ENCODE assay signal across 8 mouse cellular contexts in the genomic region with DNA sequence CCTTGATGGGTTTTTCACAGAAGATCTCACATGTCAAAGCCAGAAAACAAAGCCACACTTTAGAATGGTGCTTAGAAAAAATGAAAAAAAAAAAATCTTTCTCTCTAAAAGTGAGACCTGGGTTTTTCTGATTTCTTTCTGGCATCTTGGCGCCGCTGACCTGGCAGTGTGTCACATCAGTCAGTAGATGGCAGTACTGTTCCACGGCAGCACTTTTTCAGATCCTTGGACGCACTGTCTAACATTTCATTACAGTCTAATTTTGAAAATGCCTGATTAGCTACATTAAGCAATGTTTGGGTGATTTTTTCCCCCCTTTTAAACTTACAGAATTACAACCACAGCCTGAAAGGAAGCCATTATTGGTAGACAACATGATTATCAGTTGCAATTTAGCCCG.
DNase-seq lines count a peak whose midpoint lies in the region; ATAC-seq and TF ChIP-seq lines count a peak whose summit lies in the region.
"Had no signal": no experiment of that assay in that cellular context is flagged by ENCODE, and none has a peak within 500 bp of the region (broad histone marks: within the 10 kb centered on the region; RNA-seq: fewer than 3 reads in every experiment).

No protein-coding gene starts in this region.

- H3K27ac ChIP-seq in hindbrain, embryonic 15.5 days (replicated peaks): no peak overlapping the region
- H3K27ac ChIP-seq in limb, embryonic 14.5 days (replicated peaks; ENCODE audit: low read depth, low read length): no peak overlapping the region
- H3K27ac ChIP-seq: heart, embryonic 13.5 days had no signal

- peak; percentile 80 for DNase-seq in 3T3-L1 (ENCODE audit: low read depth, low spot score)
- peak; percentile 62 for DNase-seq in A20 (ENCODE audit: low read depth, low spot score)
- DNase-seq in adrenal gland, postnatal 36 days: peak; percentile 66 to 71
- DNase-seq in limb, embryonic 14.5 days (ENCODE audit: low spot score): peak; percentile 78
- DNase-seq in ovary, postnatal 14 days (ENCODE audit: low spot score): peak; percentile 43

- no peaks in the 10 kb centered on the region for H3K27me3 ChIP-seq in hindbrain, embryonic 15.5 days
- no peaks in the 10 kb centered on the region; the same call in none of the 2 replicates for H3K27me3 ChIP-seq in limb, embryonic 14.5 days (ENCODE audit: control insufficient read depth, insufficient read depth, low read length)
- H3K27me3 ChIP-seq: heart, embryonic 13.5 days had no signal

- no peak overlapping the region for H3K9ac ChIP-seq in hindbrain, embryonic 15.5 days
- H3K9ac ChIP-seq in limb, embryonic 14.5 days (ENCODE audit: low read depth, low read length, severe bottlenecking): no peak overlapping the region
- H3K9ac ChIP-seq: heart, embryonic 13.5 days had no signal

- no peak for TF ChIP-seq POLR2A in limb, embryonic 14.5 days (IDR thresholded peaks at IDR 0.05; ENCODE audit: borderline replicate concordance, extremely low read depth, insufficient read depth, insufficient read length)

- ATAC-seq in erythroblast, adult 5-6 weeks (replicated peaks; ENCODE audit: low FRiP score, poor library complexity, severe bottlenecking): 0 out of 2 replicates have a peak, but pooled peaks have one; percentile 69
- peak; percentile 60; the same call in 1 of the 2 replicates for ATAC-seq in hindbrain, embryonic 15.5 days (ENCODE audit: low FRiP score, low read depth)
- ATAC-seq in limb, embryonic 14.5 days (ENCODE audit: low FRiP score, low read depth): 0 out of 2 replicates have a peak, but pooled peaks have one; percentile 27

- H3K36me3 ChIP-seq in hindbrain, embryonic 15.5 days: no peaks in the 10 kb centered on the region
- H3K36me3 ChIP-seq in limb, embryonic 14.5 days (ENCODE audit: control insufficient read depth, insufficient read depth, low read length): no peaks in the 10 kb centered on the region
- H3K36me3 ChIP-seq: heart, embryonic 13.5 days had no signal

- H3K4me2 ChIP-seq in hindbrain, embryonic 15.5 days: no peak overlapping the region
- H3K4me2 ChIP-seq in limb, embryonic 14.5 days (replicated peaks; ENCODE audit: low read depth, low read length, severe bottlenecking): no peak overlapping the region
- H3K4me2 ChIP-seq: heart, embryonic 13.5 days had no signal

- no peak overlapping the region for H3K4me3 ChIP-seq in hindbrain, embryonic 15.5 days
- H3K4me3 ChIP-seq in limb, embryonic 14.5 days (replicated peaks; ENCODE audit: low read length): no peak overlapping the region
- H3K4me3 ChIP-seq: heart, embryonic 13.5 days had no signal

- WGBS in hindbrain, embryonic 15.5 days: 10% methylated on average over 5 of the region's 5 CpGs
- 17% methylated on average over 5 of the region's 5 CpGs for WGBS in limb, embryonic 14.5 days

- H3K9me3 ChIP-seq in hindbrain, embryonic 15.5 days: no peaks in the 10 kb centered on the region
- H3K9me3 ChIP-seq in limb, embryonic 14.5 days (ENCODE audit: control insufficient read depth, low read length): no peaks in the 10 kb centered on the region
- H3K9me3 ChIP-seq: heart, embryonic 13.5 days had no signal

- H3K4me1 ChIP-seq in hindbrain, embryonic 15.5 days (replicated peaks): peaks cover 32% of the 10 kb centered on the region
- peaks cover 38% of the 10 kb centered on the region for H3K4me1 ChIP-seq in limb, embryonic 14.5 days (ENCODE audit: control insufficient read depth, insufficient read depth, low read length)
